Mouse (Mus musculus) hindbrain, embryonic 14.5 days (tissue): ENCODE data around the gene Ess2. TPM values are rescaled to one million over a fixed set of nuclear protein-coding genes. Genes with fewer than 3 reads are reported as not detected.

Experiments
- ATAC-seq: fragments of 200-750 bp; cut with Nextera tagmentation; 2 replicates; pipeline ENCODE4 v1.8.0; 2017; ENCODE audit warnings: moderate number of reproducible peaks, mild to moderate bottlenecking, moderate TSS enrichment, moderate library complexity; ENCODE audit not compliant: low FRiP score
- DNase-seq: peaks from one replicate; pipeline ENCODE4 v3.0.0-alpha.2; 2015; ENCODE audit warnings: low spot score
- H3K27ac ChIP-seq: fragments of 300-500 bp; sonication (generic); 2 replicates; pipeline ENCODE4 v1.5.1; 2014; ENCODE audit warnings: mild to moderate bottlenecking, moderate library complexity
- H3K27me3 ChIP-seq: fragments of 300-500 bp; sonication (generic); 2 replicates; pipeline ENCODE4 v1.6.1; 2014; ENCODE audit warnings: mild to moderate bottlenecking, low read length, mixed read lengths; ENCODE audit not compliant: control insufficient read depth, insufficient read depth
- H3K36me3 ChIP-seq: fragments of 300-500 bp; sonication (generic); replicated peaks from 2 replicates; pipeline ENCODE4 v1.6.1; 2014; ENCODE audit not compliant: control insufficient read depth, insufficient read depth
- H3K4me1 ChIP-seq: fragments of 300-500 bp; sonication (generic); replicated peaks from 2 replicates; pipeline ENCODE4 v1.6.1; 2014; ENCODE audit warnings: antibody characterized with exemption, low read length, mixed read lengths; ENCODE audit not compliant: control insufficient read depth, insufficient read depth
- H3K4me2 ChIP-seq: fragments of 300-500 bp; sonication (generic); replicated peaks from 2 replicates; pipeline ENCODE4 v1.6.1; 2014; ENCODE audit warnings: mild to moderate bottlenecking, moderate library complexity
- H3K4me3 ChIP-seq: fragments of 300-500 bp; sonication (generic); replicated peaks from 2 replicates; pipeline ENCODE4 v1.5.1; 2014; ENCODE audit warnings: mild to moderate bottlenecking, low read length
- H3K9ac ChIP-seq: fragments of 300-500 bp; sonication (generic); 2 replicates; pipeline ENCODE4 v1.6.1; 2014
- H3K9me3 ChIP-seq: fragments of 300-500 bp; sonication (generic); 2 replicates; pipeline ENCODE4 v1.6.1; 2016; ENCODE audit warnings: low read length; ENCODE audit not compliant: control insufficient read depth
- WGBS: fragments of 180-500 bp; shearing (Covaris S2); extraction: QIAGEN DNeasy Blood & Tissue Kit; methylation state at CpG from one replicate; pipeline ENCODE4 v1.1.7; 2014; 5-methylcytosine and 5-hydroxymethylcytosine counted together
- polyA plus RNA-seq: library from polyadenylated mRNA; unstranded; fragments of >200 nt; fragmentation: Nextera tagmentation; extraction: Ambion mirVana; gene quantifications from 2 replicates; pipeline ENCODE4 v1.2.1, GENCODE M21; 2014

Ess2 gene
- polyA plus RNA-seq, 1 experiment from 2014 or later = 38.9 TPM

GRCm38 (mm10) chr16:17938187-17938586, 27.0 kb upstream of the Ess2 start:
- no peaks in the 10 kb centered on the region for H3K36me3 ChIP-seq
- H3K4me1 ChIP-seq = no peaks in the 10 kb centered on the region
- H3K9me3 ChIP-seq = no peaks in the 10 kb centered on the region
- no peak for ATAC-seq
- WGBS = 84% methylated on average over 7 of the region's 7 CpGs
- H3K27me3 ChIP-seq = no peaks in the 10 kb centered on the region
- H3K9ac ChIP-seq = no peak overlapping the region
- DNase-seq = no peak
- H3K4me3 ChIP-seq = no peak overlapping the region
- H3K4me2 ChIP-seq = no peak overlapping the region
- H3K27ac ChIP-seq = no peak overlapping the region

- H3K9me3 ChIP-seq = no peaks in the 10 kb centered on the region
- H3K9ac ChIP-seq = no peak overlapping the region
- WGBS = 88% methylated on average over 10 of the region's 10 CpGs
- H3K4me2 ChIP-seq = no peak overlapping the region
- DNase-seq (no peak), ATAC-seq (no peak)
- no peak overlapping the region for H3K4me3 ChIP-seq
- no peaks in the 10 kb centered on the region for H3K4me1 ChIP-seq
- no peaks in the 10 kb centered on the region for H3K36me3 ChIP-seq
- H3K27me3 ChIP-seq = no peaks in the 10 kb centered on the region
- no peak overlapping the region for H3K27ac ChIP-seq
Observed at GRCm38 (mm10) chr16:17936776-17937175, 25.6 kb upstream of the Ess2 start.

GRCm38 (mm10) chr16:17934445-17934910, 23.3 kb upstream of the Ess2 start:
- no peak overlapping the region for H3K9ac ChIP-seq
- DNase-seq (no peak), ATAC-seq (no peak)
- no peak overlapping the region for H3K27ac ChIP-seq
- no peak overlapping the region for H3K4me3 ChIP-seq
- 71% methylated on average over 3 of the region's 3 CpGs for WGBS
- no peaks in the 10 kb centered on the region for H3K4me1 ChIP-seq
- no peaks in the 10 kb centered on the region for H3K27me3 ChIP-seq
- no peaks in the 10 kb centered on the region for H3K9me3 ChIP-seq
- no peak overlapping the region for H3K4me2 ChIP-seq
- no peaks in the 10 kb centered on the region for H3K36me3 ChIP-seq

GRCm38 (mm10) chr16:17933594-17934444, 22.7 kb upstream of the Ess2 start:
- H3K4me1 ChIP-seq = 0 out of 2 replicates have a peak, but pooled peaks cover 1% of the 10 kb centered on the region
- H3K27me3 ChIP-seq = no peaks in the 10 kb centered on the region
- no peak overlapping the region for H3K4me2 ChIP-seq
- no peak overlapping the region for H3K4me3 ChIP-seq
- 74% methylated on average over 9 of the region's 9 CpGs for WGBS
- no peaks in the 10 kb centered on the region for H3K9me3 ChIP-seq
- H3K27ac ChIP-seq = no peak overlapping the region
- DNase-seq (no peak), ATAC-seq (no peak)
- no peaks in the 10 kb centered on the region for H3K36me3 ChIP-seq
- no peak overlapping the region for H3K9ac ChIP-seq

- no peaks in the 10 kb centered on the region for H3K9me3 ChIP-seq
- no peak overlapping the region for H3K4me3 ChIP-seq
- H3K4me1 ChIP-seq = peaks cover 6% of the 10 kb centered on the region
- no peak overlapping the region for H3K4me2 ChIP-seq
- no peak overlapping the region for H3K9ac ChIP-seq
- no peak for DNase-seq
- no peak overlapping the region for H3K27ac ChIP-seq
- WGBS = 70% methylated on average over 5 of the region's 5 CpGs
- no peaks in the 10 kb centered on the region for H3K27me3 ChIP-seq
- H3K36me3 ChIP-seq = no peaks in the 10 kb centered on the region
- ATAC-seq = no peak
Observed at GRCm38 (mm10) chr16:17931906-17932460, 20.8 kb upstream of the Ess2 start.

- ATAC-seq = no peak
- no peaks in the 10 kb centered on the region for H3K9me3 ChIP-seq
- no peak for DNase-seq
- 52% methylated on average over 2 of the region's 2 CpGs for WGBS
- peaks cover 13% of the 10 kb centered on the region for H3K4me1 ChIP-seq
- no peak overlapping the region for H3K9ac ChIP-seq
- no peak overlapping the region for H3K4me2 ChIP-seq
- peak overlapping the region; percentile 82; the same call in 1 of the 2 replicates for H3K27ac ChIP-seq
- H3K4me3 ChIP-seq = no peak overlapping the region
- H3K27me3 ChIP-seq = no peaks in the 10 kb centered on the region
- H3K36me3 ChIP-seq = peaks cover 19% of the 10 kb centered on the region
Observed at GRCm38 (mm10) chr16:17929631-17930030, 18.5 kb upstream of the Ess2 start.

DNA sequence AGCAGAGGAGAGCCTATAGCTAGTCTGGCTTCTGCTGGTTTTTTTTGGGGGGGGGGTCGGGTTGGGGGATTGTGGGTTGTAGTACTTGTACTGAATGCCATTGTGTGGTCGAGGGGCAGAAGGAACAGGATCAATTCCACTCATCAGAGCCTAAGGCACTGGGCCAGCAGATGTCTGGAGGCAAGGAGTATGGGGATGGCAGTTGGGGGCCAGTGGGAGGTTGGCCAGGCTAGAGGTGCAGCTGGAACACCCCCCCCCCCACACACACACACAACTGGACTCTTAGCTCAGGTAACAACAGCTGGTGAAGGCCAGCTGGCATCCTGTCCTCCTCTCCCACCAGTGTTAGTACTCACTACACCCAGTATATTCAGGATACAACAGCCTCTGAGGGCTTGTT, 18.1 kb upstream of the Ess2 start:
- no peak for DNase-seq
- peak; percentile 0; the same call in 1 of the 2 replicates for ATAC-seq
- 14% methylated on average over 2 of the region's 2 CpGs for WGBS
- Histone ChIP-seq H3K36me3 (peaks cover 20% of the 10 kb centered on the region), H3K4me1 (peaks cover 13% of the 10 kb centered on the region), H3K9me3 (no peaks in the 10 kb centered on the region), H3K4me2 (no peak overlapping the region), H3K9ac (no peak overlapping the region), H3K27me3 (no peaks in the 10 kb centered on the region), H3K4me3 (no peak overlapping the region), H3K27ac (peak overlapping the region; percentile 82; the same call in 1 of the 2 replicates)

GRCm38 (mm10) chr16:17928627-17929104, 17.5 kb upstream of the Ess2 start:
- peak; percentile 77 for DNase-seq
- H3K9me3 ChIP-seq = no peaks in the 10 kb centered on the region
- H3K27ac ChIP-seq = peak overlapping the region; percentile 82
- peak overlapping the region; percentile 85 for H3K4me2 ChIP-seq
- ATAC-seq = peak; percentile 49
- no peaks in the 10 kb centered on the region for H3K27me3 ChIP-seq
- H3K4me1 ChIP-seq = peaks cover 13% of the 10 kb centered on the region
- under 1% methylated on average over 9 of the region's 9 CpGs for WGBS
- peaks cover 20% of the 10 kb centered on the region for H3K36me3 ChIP-seq
- H3K4me3 ChIP-seq = peak overlapping the region; percentile 54
- H3K9ac ChIP-seq = peak overlapping the region; percentile 92

- ATAC-seq (peak; percentile 73), DNase-seq (peak; percentile 73)
- under 1% methylated on average over 47 of the region's 47 CpGs for WGBS
- peak within 1 kb of the TSS; percentile 82 for H3K27ac ChIP-seq
- H3K9ac ChIP-seq = peak within 1 kb of the TSS; percentile 92
- H3K36me3 ChIP-seq = peaks cover 20% of the 10 kb centered on the region
- H3K4me2 ChIP-seq = peak within 1 kb of the TSS; percentile 85
- no peaks in the 10 kb centered on the region for H3K9me3 ChIP-seq
- H3K4me3 ChIP-seq = peak within 1 kb of the TSS; percentile 54
- no peaks in the 10 kb centered on the region for H3K27me3 ChIP-seq
- H3K4me1 ChIP-seq = peaks cover 13% of the 10 kb centered on the region
Observed at GRCm38 (mm10) chr16:17928087-17928580, 17.0 kb upstream of the Ess2 start, which contains the start of gene Slc25a1. TSS of gene Slc25a1 (minus strand) at chr16:17928219.
